Mouse (Mus musculus): ENCODE measurements around the gene Dnase1. TPM values are rescaled to one million over a fixed set of nuclear protein-coding genes. Genes with fewer than 3 reads are reported as not detected.
"Not testable (repeated sequence)": the region's sequence is repeated elsewhere in the genome, so short reads cannot be mapped to it uniquely, and the experiment has no call there.

Dnase1 gene
- 2.5 and 3.7 TPM in 2 replicates for polyA plus RNA-seq (2015; fragmentation: Nextera tagmentation; extraction: Ambion mirVana)

DNA sequence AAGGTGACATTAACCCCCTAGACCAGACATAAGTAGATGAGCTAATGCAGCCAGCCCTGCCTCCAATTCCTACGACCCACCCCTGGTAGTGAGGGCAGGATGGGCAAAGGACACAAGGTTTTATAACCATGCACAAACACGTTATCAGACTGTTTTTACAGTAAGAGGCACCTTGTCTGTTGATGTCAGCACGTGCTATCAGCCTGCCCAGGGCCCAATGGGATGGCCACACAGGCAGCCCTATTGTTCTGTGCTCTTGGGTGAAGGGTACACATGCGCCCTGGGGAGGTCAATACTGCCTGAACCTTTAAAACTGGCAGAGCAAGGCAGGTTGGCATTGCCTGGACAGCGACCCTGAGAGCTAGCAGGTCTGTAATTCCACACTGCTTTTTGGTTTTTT is at the start of gene Dnase1:
Gene Dnase1 (plus strand): TSS at position 136 of the 400 bp plus-strand sequence.
- no peaks in the 10 kb centered on the region for H3K27me3 ChIP-seq
- 84% methylated on average over 5 of the region's 5 CpGs for WGBS
- H3K27ac ChIP-seq, result no peak within 1 kb of the TSS
- no peaks in the 10 kb centered on the region for H3K9me3 ChIP-seq (replicated peaks)
- no peak within 1 kb of the TSS for H3K4me3 ChIP-seq
- ATAC-seq (replicated peaks; ENCODE audit: insufficient number of reproducible peaks, insufficient read depth, low FRiP score, low read depth), result no peak
- H3K9ac ChIP-seq, result no peak within 1 kb of the TSS
- no peaks in the 10 kb centered on the region for H3K4me1 ChIP-seq (replicated peaks)
- H3K4me2 ChIP-seq, result no peak within 1 kb of the TSS
- peaks cover 49% of the 10 kb centered on the region for H3K36me3 ChIP-seq

GRCm38 (mm10) chr16:3988410-3988809 is 48.3 kb upstream of the Dnase1 start:
- H3K27me3 ChIP-seq, result no peaks in the 10 kb centered on the region
- H3K4me2 ChIP-seq, result no peak overlapping the region
- no peak overlapping the region for H3K9ac ChIP-seq
- H3K27ac ChIP-seq, result no peak overlapping the region
- H3K36me3 ChIP-seq, result peaks cover 91% of the 10 kb centered on the region
- no peaks in the 10 kb centered on the region for H3K4me1 ChIP-seq (replicated peaks)
- H3K4me3 ChIP-seq, result no peak overlapping the region
- H3K9me3 ChIP-seq (replicated peaks), result no peaks in the 10 kb centered on the region
- ATAC-seq (replicated peaks; ENCODE audit: insufficient number of reproducible peaks, insufficient read depth, low FRiP score, low read depth), result no peak
- 82% methylated on average over 4 of the region's 4 CpGs for WGBS

DNA sequence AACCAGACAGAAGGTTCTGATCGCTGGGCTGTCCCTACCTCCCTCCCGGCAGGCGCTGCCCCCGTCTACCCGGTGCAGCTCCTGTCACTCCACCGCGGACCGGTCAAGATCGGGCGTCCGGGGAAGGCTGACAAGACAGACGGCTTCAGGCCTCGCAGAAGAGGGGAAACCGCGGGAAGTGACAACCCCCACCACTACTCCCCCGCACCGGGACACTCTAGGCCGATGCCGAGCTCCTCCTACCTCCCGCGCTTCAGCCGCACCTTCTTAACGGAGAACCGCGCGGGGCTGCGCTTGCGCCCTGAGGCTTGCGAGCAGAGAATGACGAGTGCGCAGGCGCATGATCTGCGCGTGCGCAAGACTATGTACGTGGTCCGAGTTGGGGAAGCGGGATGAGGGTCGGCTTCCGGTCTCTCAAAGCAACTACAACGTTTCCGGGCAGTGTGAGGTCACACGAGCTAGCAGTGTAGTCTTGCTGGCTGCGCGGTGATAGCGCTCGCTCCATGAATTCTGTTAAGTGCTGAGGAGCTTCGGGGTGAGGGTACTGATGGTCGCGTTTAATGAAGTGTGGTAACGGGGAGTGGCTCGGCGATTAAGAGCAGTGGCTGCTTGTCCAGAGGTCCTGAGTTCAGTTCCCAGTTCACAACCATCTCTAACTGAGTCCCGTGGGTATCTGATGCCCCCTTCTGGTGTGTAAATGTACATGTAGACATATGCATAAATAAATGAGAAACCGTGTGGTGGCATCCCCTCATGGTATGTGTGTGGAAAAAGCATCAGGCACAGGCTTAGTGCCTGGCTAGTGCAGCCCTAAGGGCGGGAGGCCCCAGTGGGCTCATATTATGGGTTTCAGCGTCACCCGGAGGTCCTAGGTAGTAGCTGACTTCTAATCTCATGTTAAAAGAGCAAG is 33.0 kb upstream of the Dnase1 start, which contains the start of gene Slx4:
Gene Slx4 (minus strand): TSS at position 282 of the 910 bp plus-strand sequence.
- WGBS, result 1% methylated on average over 57 of the region's 58 CpGs
- Histone ChIP-seq H3K27me3 (no peaks in the 10 kb centered on the region), H3K9me3 (replicated peaks) (no peaks in the 10 kb centered on the region), H3K4me1 (replicated peaks) (peaks cover 17% of the 10 kb centered on the region), H3K4me2 (peak within 1 kb of the TSS; percentile 93), H3K36me3 (peaks cover 22% of the 10 kb centered on the region), H3K9ac (peak within 1 kb of the TSS; percentile 93), H3K4me3 (peak within 1 kb of the TSS; percentile 88), H3K27ac (peak within 1 kb of the TSS; percentile 88)
- peak; percentile 99 for ATAC-seq (replicated peaks; ENCODE audit: insufficient number of reproducible peaks, insufficient read depth, low FRiP score, low read depth)

DNA sequence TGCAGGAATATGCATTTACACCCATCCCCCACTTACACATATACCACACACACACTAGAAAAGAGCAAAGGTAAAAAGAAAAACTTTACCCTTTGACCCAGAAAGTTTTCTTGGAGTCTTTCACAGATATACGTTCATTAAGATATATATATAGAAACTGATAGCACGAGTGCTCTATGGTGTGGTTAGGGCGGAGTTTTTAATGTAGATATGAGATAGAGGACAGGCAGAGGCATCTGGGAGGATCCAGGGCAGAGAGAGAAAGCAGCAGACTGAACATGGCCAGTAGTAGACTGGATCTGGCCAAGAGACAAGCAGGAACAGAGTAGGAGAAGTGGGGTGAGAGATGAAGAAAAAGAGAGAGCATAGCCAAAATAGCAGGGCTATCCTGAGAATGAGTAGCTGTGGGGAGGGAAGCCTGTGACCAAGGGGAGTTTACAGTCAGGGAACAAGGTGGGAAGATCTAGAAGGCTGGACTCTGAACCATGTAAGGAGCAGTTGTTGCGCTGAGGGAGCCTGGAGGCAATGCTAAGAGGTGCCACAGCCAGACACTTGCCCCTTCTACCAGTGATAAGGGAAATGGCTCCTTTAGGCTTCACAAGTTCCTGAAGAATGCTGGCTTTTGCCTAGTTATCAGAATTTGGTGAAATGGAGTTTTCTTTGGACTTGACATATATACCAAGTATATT is 23.7 kb upstream of the Dnase1 start:
- Histone ChIP-seq H3K27ac (no peak overlapping the region), H3K36me3 (no peaks in the 10 kb centered on the region), H3K27me3 (no peaks in the 10 kb centered on the region), H3K4me2 (no peak overlapping the region), H3K4me1 (replicated peaks) (no peaks in the 10 kb centered on the region), H3K4me3 (no peak overlapping the region), H3K9me3 (replicated peaks) (no peaks in the 10 kb centered on the region), H3K9ac (no peak overlapping the region)
- 41% methylated on average over 4 of the region's 4 CpGs for WGBS
- no peak for ATAC-seq (replicated peaks; ENCODE audit: insufficient number of reproducible peaks, insufficient read depth, low FRiP score, low read depth)

DNA sequence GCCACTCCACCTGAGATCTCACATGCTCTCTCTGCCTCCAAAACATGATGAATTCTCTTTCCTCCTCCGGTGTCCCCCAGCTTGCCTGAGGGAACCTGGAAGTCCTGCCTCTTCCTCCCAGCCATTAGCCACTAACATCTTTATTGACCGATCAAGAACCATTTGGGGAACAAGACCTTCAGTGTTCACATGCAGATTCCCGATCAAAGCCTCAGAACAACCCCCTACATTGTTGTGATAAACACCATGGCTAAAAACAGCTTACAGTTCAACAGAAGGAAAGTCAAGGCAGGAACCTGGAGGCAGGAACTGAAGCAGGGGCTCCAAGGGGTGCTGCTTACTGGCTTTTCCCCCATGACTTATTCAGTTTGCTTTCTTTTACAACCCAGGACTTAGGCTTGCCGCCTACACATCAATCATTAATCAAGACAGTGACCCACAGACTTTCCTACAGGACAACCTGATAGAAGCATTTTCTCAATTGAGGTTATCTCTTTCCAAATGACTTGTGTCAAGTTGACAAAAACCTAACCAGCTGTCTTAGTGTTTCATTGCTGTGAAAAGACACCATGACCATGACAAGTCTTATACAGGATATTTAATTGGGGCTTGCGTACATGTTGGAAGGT is 22.6 kb upstream of the Dnase1 start:
- Histone ChIP-seq H3K9ac (no peak overlapping the region), H3K4me1 (replicated peaks) (no peaks in the 10 kb centered on the region), H3K27me3 (no peaks in the 10 kb centered on the region), H3K4me3 (no peak overlapping the region), H3K4me2 (no peak overlapping the region), H3K27ac (no peak overlapping the region), H3K36me3 (no peaks in the 10 kb centered on the region), H3K9me3 (replicated peaks) (no peaks in the 10 kb centered on the region)
- ATAC-seq (replicated peaks; ENCODE audit: insufficient number of reproducible peaks, insufficient read depth, low FRiP score, low read depth), result no peak
- WGBS, result 71% methylated on average over 5 of the region's 5 CpGs

GRCm38 (mm10) chr16:4016786-4017185 is 20.0 kb upstream of the Dnase1 start:
- H3K4me1 ChIP-seq (replicated peaks); H3K27ac ChIP-seq; H3K27me3 ChIP-seq; H3K4me2 ChIP-seq; H3K36me3 ChIP-seq; H3K9ac ChIP-seq; H3K9me3 ChIP-seq (replicated peaks); ATAC-seq (replicated peaks; ENCODE audit: insufficient number of reproducible peaks, insufficient read depth, low FRiP score, low read depth); H3K4me3 ChIP-seq: not testable (repeated sequence)
- 74% methylated on average over 17 of the region's 17 CpGs for WGBS

DNA sequence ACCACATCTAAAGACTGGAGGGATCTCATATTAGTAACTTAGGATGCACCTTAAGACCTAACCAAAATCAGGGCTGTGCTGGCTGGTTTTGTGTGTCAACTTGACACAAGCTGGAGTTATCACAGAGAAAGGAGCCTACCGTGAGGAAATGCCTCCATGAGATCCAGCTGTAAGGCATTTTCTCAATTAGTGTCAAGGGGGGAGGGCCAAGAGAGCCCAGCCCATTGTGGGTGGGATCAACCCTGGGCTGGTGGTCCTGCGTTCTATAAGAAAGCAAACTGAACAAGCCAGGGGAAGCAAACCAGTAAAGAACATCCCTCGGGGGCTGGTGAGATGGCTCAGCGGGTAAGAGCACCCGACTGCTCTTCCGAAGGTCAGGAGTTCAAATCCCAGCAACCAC is 19.3 kb upstream of the Dnase1 start:
- H3K4me2 ChIP-seq; H3K4me3 ChIP-seq; H3K9me3 ChIP-seq (replicated peaks); H3K36me3 ChIP-seq; H3K27ac ChIP-seq; H3K9ac ChIP-seq; H3K27me3 ChIP-seq; H3K4me1 ChIP-seq (replicated peaks); ATAC-seq (replicated peaks; ENCODE audit: insufficient number of reproducible peaks, insufficient read depth, low FRiP score, low read depth): not testable (repeated sequence)
- 73% methylated on average over 6 of the region's 6 CpGs for WGBS

GRCm38 (mm10) chr16:4021241-4021640 is 15.5 kb upstream of the Dnase1 start:
- H3K4me2 ChIP-seq, result no peak overlapping the region

GRCm38 (mm10) chr16:4022719-4023118 is 14.0 kb upstream of the Dnase1 start:
- H3K4me2 ChIP-seq, result no peak overlapping the region
- no peak for ATAC-seq (replicated peaks; ENCODE audit: insufficient number of reproducible peaks, insufficient read depth, low FRiP score, low read depth)
- WGBS, result 66% methylated on average over 4 of the region's 4 CpGs
- no peak overlapping the region for H3K27ac ChIP-seq
- H3K4me3 ChIP-seq, result no peak overlapping the region
- H3K27me3 ChIP-seq, result no peaks in the 10 kb centered on the region
- H3K9ac ChIP-seq, result no peak overlapping the region
- H3K36me3 ChIP-seq, result no peaks in the 10 kb centered on the region
- H3K9me3 ChIP-seq (replicated peaks), result no peaks in the 10 kb centered on the region
- H3K4me1 ChIP-seq (replicated peaks), result no peaks in the 10 kb centered on the region

More at GRCm38 (mm10) chr16:4021241-4021640, 15.5 kb upstream of the Dnase1 start:
- no peaks in the 10 kb centered on the region for H3K27me3 ChIP-seq
- WGBS, result 75% methylated on average over 1 of the region's 1 CpGs
- H3K9ac ChIP-seq, result no peak overlapping the region
- H3K36me3 ChIP-seq, result no peaks in the 10 kb centered on the region
- H3K4me1 ChIP-seq (replicated peaks), result no peaks in the 10 kb centered on the region
- H3K4me3 ChIP-seq, result no peak overlapping the region
- H3K9me3 ChIP-seq (replicated peaks), result no peaks in the 10 kb centered on the region
- H3K27ac ChIP-seq, result no peak overlapping the region
- no peak for ATAC-seq (replicated peaks; ENCODE audit: insufficient number of reproducible peaks, insufficient read depth, low FRiP score, low read depth)

- no peak for ATAC-seq (replicated peaks; ENCODE audit: insufficient number of reproducible peaks, insufficient read depth, low FRiP score, low read depth)
- H3K9me3 ChIP-seq (replicated peaks), result no peaks in the 10 kb centered on the region
- no peak overlapping the region for H3K4me3 ChIP-seq
- H3K4me2 ChIP-seq, result no peak overlapping the region
- no peak overlapping the region for H3K27ac ChIP-seq
- no peaks in the 10 kb centered on the region for H3K4me1 ChIP-seq (replicated peaks)
- no peaks in the 10 kb centered on the region for H3K36me3 ChIP-seq
- 46% methylated on average over 1 of the region's 1 CpGs for WGBS
- H3K27me3 ChIP-seq, result no peaks in the 10 kb centered on the region
- H3K9ac ChIP-seq, result no peak overlapping the region
Observed at GRCm38 (mm10) chr16:4026672-4027071, 10.1 kb upstream of the Dnase1 start.

DNA sequence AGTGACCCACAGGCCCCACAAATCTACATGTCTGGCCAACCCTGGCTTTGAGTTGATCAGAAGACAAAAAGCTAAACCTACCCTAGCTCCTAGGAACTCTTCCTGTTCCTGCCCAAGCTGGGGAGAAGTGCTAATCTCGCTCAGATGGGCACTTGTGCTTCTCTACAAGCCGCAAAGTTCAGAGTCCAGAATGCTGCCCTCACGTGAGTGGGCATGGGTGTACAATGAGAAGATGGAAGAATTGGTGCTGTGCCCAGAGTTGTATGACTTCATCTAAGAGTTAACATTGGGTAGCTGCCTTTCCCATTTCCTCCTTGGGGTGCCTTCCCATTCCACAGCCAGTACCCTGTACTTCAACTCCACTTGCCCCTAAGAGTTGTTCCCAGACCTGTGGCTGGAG is 9.5 kb upstream of the Dnase1 start:
- no peak for ATAC-seq (replicated peaks; ENCODE audit: insufficient number of reproducible peaks, insufficient read depth, low FRiP score, low read depth)
- no peak overlapping the region for H3K4me2 ChIP-seq
- no peaks in the 10 kb centered on the region for H3K9me3 ChIP-seq (replicated peaks)
- no peaks in the 10 kb centered on the region for H3K36me3 ChIP-seq
- WGBS, result 69% methylated on average over 3 of the region's 3 CpGs
- no peaks in the 10 kb centered on the region for H3K4me1 ChIP-seq (replicated peaks)
- no peak overlapping the region for H3K4me3 ChIP-seq
- H3K27ac ChIP-seq, result no peak overlapping the region
- no peak overlapping the region for H3K9ac ChIP-seq
- H3K27me3 ChIP-seq, result no peaks in the 10 kb centered on the region
